Mouse (Mus musculus) layer of hippocampus, adult 11-12 months (tissue): Measurements from ENCODE around the gene Cltrn.

ENCODE experiments used
- DNase-seq: peaks from one replicate; pipeline ENCODE4 v3.0.0; 2022; ENCODE audit warnings: low spot score

Gene Cltrn

GRCm38 (mm10) chrX:164139032-164139431, 50.4 kb downstream of the Cltrn start, which contains the start of gene Ace2:
Gene Ace2 (plus strand): TSS chrX:164139332.
- DNase-seq: no peak

GRCm38 (mm10) chrX:164145463-164146250, 57.0 kb downstream of the Cltrn start:
- no peak for DNase-seq

GRCm38 (mm10) chrX:164152703-164153102, 64.1 kb downstream of the Cltrn start:
- no peak for DNase-seq

- DNase-seq: no peak
These were observed 65.0 kb downstream of the Cltrn start for GRCm38 (mm10) chrX:164153606-164154005.

DNA sequence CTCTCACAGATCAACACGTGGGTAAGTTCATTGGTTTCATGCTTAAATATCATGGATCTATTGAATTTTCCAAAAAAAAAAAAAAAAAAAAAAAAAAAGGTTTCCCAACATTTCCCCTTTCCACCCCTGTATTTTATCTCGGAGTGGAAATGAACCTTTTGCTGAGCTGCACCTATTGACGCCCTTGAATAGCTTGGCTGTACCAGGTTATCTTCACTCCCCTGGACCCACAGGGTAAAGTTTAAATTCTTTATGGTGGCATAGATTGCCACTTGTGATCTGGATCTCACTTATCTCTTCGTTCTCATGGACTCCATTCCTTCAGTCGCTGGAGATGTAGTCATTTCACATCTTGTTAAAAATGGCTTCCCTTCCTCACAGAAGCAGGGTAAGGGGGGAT, 66.0 kb downstream of the Cltrn start:
- no peak for DNase-seq

GRCm38 (mm10) chrX:164164681-164165080, 76.1 kb downstream of the Cltrn start:
- no peak for DNase-seq
